Mouse (Mus musculus): ENCODE results near the gene Tamm41. TPM values are rescaled to one million over a fixed set of nuclear protein-coding genes. Genes with fewer than 3 reads are reported as not detected.

Gene Tamm41
- polyA plus RNA-seq, 1 experiment from 2014 or later = 48.5 TPM

DNA sequence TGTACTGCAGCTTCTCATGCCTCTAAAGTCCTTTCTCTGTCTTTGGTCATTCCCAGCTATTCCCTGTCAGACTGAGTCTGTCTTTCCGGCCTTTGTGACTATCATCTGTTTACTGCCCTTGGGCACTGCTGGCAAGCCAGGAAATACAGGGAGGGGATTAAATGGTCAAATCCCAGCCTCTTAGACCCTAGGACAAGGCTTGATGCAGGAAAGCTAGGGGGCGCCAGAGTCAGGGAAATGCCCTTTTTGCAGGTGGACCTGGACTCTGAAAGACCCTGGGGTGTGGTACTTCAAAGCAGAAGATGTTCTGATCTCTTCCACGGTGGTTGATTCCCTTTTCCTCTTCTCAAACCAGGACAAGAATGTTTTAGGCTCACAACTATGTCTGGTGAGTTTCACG is 11.3 kb upstream of the Tamm41 start:
- H3K9ac ChIP-seq = no peak overlapping the region
- no peaks in the 10 kb centered on the region for H3K27me3 ChIP-seq
- no peaks in the 10 kb centered on the region for H3K36me3 ChIP-seq
- H3K9me3 ChIP-seq = no peaks in the 10 kb centered on the region
- no peak overlapping the region for H3K4me3 ChIP-seq
- no peak overlapping the region for H3K27ac ChIP-seq
- 17% methylated on average over 4 of the region's 4 CpGs for WGBS
- no peaks in the 10 kb centered on the region for H3K4me1 ChIP-seq
- ATAC-seq (ENCODE audit: insufficient number of reproducible peaks, low FRiP score, low TSS enrichment, low read depth) = no peak
- H3K4me2 ChIP-seq = no peak overlapping the region

DNA sequence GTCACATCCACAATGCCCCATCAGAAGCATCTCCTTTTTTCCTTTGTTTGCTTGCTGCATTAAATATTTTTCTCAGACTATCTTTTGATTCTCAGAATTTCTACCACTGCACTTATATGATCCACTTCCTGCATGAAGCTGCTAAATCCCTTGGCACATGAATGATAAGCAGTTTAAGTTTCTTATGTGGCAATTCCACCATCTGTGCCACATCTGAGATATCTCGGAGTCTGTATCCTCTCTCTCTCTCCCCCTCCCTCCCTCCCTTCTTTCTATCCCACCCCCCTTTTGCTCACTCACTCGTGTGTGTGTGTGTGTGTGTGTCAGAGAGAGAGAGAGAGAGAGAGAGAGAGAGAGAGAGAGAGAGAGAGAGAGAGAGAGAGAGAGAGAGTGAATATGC is 10.1 kb upstream of the Tamm41 start:
- no peak overlapping the region for H3K4me2 ChIP-seq
- no peak overlapping the region for H3K27ac ChIP-seq
- no peaks in the 10 kb centered on the region for H3K36me3 ChIP-seq
- no peak overlapping the region for H3K9ac ChIP-seq
- no peak for ATAC-seq (ENCODE audit: insufficient number of reproducible peaks, low FRiP score, low TSS enrichment, low read depth)
- WGBS = 56% methylated on average over 1 of the region's 2 CpGs
- H3K4me3 ChIP-seq = no peak overlapping the region
- no peaks in the 10 kb centered on the region for H3K27me3 ChIP-seq
- no peaks in the 10 kb centered on the region for H3K9me3 ChIP-seq
- peaks cover 5% of the 10 kb centered on the region; the same call in 1 of the 2 replicates for H3K4me1 ChIP-seq

GRCm38 (mm10) chr6:115046064-115046463 is 8.4 kb upstream of the Tamm41 start:
- Histone ChIP-seq H3K4me2 (no peak overlapping the region), H3K36me3 (no peaks in the 10 kb centered on the region), H3K27ac (no peak overlapping the region), H3K4me3 (no peak overlapping the region), H3K9ac (no peak overlapping the region), H3K27me3 (no peaks in the 10 kb centered on the region), H3K4me1 (peaks cover 11% of the 10 kb centered on the region), H3K9me3 (no peaks in the 10 kb centered on the region)
- no peak for ATAC-seq (ENCODE audit: insufficient number of reproducible peaks, low FRiP score, low TSS enrichment, low read depth)
- 68% methylated on average over 1 of the region's 1 CpGs for WGBS

GRCm38 (mm10) chr6:115044709-115045108 is 7.0 kb upstream of the Tamm41 start:
- Histone ChIP-seq H3K9me3 (no peaks in the 10 kb centered on the region), H3K4me1 (peaks cover 11% of the 10 kb centered on the region), H3K36me3 (no peaks in the 10 kb centered on the region), H3K27ac (no peak overlapping the region), H3K4me3 (no peak overlapping the region), H3K4me2 (no peak overlapping the region), H3K9ac (no peak overlapping the region), H3K27me3 (no peaks in the 10 kb centered on the region)
- no peak for ATAC-seq (ENCODE audit: insufficient number of reproducible peaks, low FRiP score, low TSS enrichment, low read depth)
- 46% methylated on average over 1 of the region's 1 CpGs for WGBS

DNA sequence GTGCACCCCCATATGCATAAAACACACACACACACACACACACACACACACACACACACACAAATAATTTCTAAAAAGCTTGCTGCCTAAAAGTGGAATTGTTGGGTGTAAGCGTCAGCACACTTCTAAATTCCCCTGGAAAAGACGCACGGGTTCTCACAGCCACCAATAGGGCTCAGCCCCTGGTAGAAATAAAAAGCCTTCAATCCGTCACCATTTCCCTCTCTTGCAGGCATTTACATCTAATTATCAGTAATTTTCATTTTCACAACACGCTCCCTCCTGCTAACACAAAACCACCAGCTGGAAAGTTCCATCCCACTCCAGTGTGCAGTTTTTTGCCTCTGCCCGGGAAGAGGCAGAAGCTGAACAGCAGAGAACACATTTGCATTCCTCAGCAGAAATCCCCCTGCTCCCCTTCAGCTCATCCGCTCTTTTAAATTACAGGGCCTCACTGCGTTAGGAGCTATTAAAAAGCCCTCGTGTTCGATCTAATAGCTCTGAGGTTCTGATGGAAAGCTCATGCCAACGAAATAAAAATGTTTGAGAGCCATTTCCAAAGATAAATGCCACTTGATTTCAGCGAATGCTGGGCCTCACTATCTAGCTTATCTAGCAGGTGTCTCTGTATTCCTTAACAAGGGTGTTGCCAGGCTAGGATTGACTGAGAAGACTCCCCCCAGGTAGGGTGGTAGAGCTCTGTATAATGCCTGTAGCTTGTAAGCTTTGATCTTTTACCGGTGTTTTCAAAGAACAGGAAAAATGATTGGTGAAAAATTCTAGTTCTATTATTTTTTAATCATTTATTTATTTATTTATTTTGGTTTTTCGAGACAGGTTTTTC is 6.2 kb upstream of the Tamm41 start:
- Histone ChIP-seq H3K9me3 (no peaks in the 10 kb centered on the region), H3K4me3 (no peak overlapping the region), H3K36me3 (no peaks in the 10 kb centered on the region), H3K4me1 (peaks cover 11% of the 10 kb centered on the region), H3K4me2 (no peak overlapping the region), H3K9ac (no peak overlapping the region), H3K27ac (no peak overlapping the region), H3K27me3 (no peaks in the 10 kb centered on the region)
- no peak for ATAC-seq (ENCODE audit: insufficient number of reproducible peaks, low FRiP score, low TSS enrichment, low read depth)
- WGBS = 58% methylated on average over 14 of the region's 14 CpGs

GRCm38 (mm10) chr6:115042609-115043008 is 4.9 kb upstream of the Tamm41 start:
- Histone ChIP-seq H3K4me1 (peaks cover 11% of the 10 kb centered on the region), H3K4me2 (no peak overlapping the region), H3K9ac (no peak overlapping the region), H3K9me3 (no peaks in the 10 kb centered on the region), H3K27me3 (no peaks in the 10 kb centered on the region), H3K4me3 (no peak overlapping the region), H3K36me3 (no peaks in the 10 kb centered on the region), H3K27ac (no peak overlapping the region)
- no peak for ATAC-seq (ENCODE audit: insufficient number of reproducible peaks, low FRiP score, low TSS enrichment, low read depth)
- WGBS = 24% methylated on average over 10 of the region's 10 CpGs

- H3K4me1 ChIP-seq = peaks cover 14% of the 10 kb centered on the region
- ATAC-seq (ENCODE audit: insufficient number of reproducible peaks, low FRiP score, low TSS enrichment, low read depth) = no peak
- WGBS = 99% methylated on average over 5 of the region's 5 CpGs
- H3K36me3 ChIP-seq = peaks cover 47% of the 10 kb centered on the region
- H3K4me2 ChIP-seq = no peak overlapping the region
- no peak overlapping the region for H3K9ac ChIP-seq
- H3K27me3 ChIP-seq = no peaks in the 10 kb centered on the region
- H3K9me3 ChIP-seq = no peaks in the 10 kb centered on the region
- no peak overlapping the region for H3K4me3 ChIP-seq
- H3K27ac ChIP-seq = no peak overlapping the region
These were observed 4.2 kb downstream of the Tamm41 start for GRCm38 (mm10) chr6:115033441-115033840.

DNA sequence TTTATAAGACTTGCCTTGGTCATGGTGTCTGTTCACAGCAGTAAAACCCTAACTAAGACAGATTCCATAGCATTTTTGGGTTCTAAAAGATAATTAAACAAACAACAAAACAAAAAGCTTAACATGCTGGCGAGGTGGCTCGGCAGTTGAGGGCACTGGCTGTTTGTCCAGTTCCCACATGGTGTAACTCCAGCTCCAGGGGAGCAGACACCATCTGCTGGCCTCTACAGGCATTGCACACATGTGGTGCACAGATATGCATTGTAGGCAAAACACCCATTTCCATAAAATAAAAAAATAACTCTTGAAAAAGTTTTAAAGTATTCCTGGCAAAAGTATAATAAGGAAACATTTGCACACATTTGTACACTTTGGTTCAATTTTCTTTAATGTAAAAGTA is 7.6 kb downstream of the Tamm41 start:
- WGBS = 83% methylated on average over 2 of the region's 2 CpGs

DNA sequence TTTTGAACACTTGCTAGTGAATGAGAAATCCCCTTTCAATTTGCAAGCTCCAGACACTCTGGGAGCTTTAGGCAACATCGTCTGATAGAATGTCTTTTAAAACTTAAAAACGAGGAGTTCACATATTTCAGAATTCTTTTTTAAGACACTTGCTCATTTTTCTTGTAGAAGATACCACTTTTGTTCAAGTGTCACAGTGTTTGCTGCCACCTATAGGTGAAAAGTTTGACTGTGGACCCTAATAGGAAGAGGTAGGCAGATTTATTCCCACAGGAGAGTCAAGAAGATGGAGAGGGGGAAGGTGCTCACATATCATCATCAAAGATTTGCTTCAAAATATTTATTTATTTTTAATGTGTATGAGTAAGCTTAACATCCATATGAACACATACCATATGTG is 8.4 kb downstream of the Tamm41 start:
- Histone ChIP-seq H3K36me3 (peaks cover 68% of the 10 kb centered on the region), H3K4me1 (no peaks in the 10 kb centered on the region)

More for the DNA sequence above, 7.6 kb downstream of the Tamm41 start:
- H3K36me3 ChIP-seq = peaks cover 63% of the 10 kb centered on the region
- H3K27me3 ChIP-seq = no peaks in the 10 kb centered on the region
- H3K4me2 ChIP-seq = no peak overlapping the region
- no peaks in the 10 kb centered on the region for H3K4me1 ChIP-seq
- H3K27ac ChIP-seq = no peak overlapping the region
- no peak overlapping the region for H3K4me3 ChIP-seq
- no peak overlapping the region for H3K9ac ChIP-seq
- H3K9me3 ChIP-seq = no peaks in the 10 kb centered on the region
- no peak for ATAC-seq (ENCODE audit: insufficient number of reproducible peaks, low FRiP score, low TSS enrichment, low read depth)

GRCm38 (mm10) chr6:115027485-115027992 is 10.1 kb downstream of the Tamm41 start:
- H3K27ac ChIP-seq = 0 out of 2 replicates have a peak overlapping the region, but pooled peaks have one; percentile 4

More for the DNA sequence above, 8.4 kb downstream of the Tamm41 start:
- Histone ChIP-seq H3K4me2 (no peak overlapping the region), H3K27ac (no peak overlapping the region), H3K27me3 (no peaks in the 10 kb centered on the region), H3K9me3 (no peaks in the 10 kb centered on the region), H3K9ac (no peak overlapping the region), H3K4me3 (no peak overlapping the region)
- WGBS = 56% methylated on average over 2 of the region's 2 CpGs
- no peak for ATAC-seq (ENCODE audit: insufficient number of reproducible peaks, low FRiP score, low TSS enrichment, low read depth)

DNA sequence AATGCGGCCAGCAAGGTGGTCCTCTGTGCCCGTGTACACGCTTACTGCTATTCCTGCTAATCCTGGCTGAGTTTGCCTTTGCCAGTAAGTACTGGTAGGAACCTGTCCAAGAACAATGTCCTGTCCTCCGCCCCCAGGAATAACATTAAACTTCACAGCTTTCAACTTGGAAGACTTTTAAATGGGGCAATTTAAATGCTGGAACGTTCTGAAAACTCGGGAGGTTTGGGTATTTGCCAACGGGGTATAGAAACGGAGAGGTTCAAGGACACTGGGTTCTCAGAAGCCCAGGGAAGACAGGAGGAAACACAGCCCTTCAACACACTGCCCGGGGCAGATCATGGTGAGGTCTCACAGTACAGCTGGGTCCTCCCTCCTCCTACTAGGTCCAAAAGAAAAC is 14.8 kb downstream of the Tamm41 start:
- Histone ChIP-seq H3K9me3 (no peaks in the 10 kb centered on the region), H3K4me2 (no peak overlapping the region), H3K36me3 (peaks cover 69% of the 10 kb centered on the region), H3K9ac (no peak overlapping the region), H3K4me3 (no peak overlapping the region), H3K27ac (no peak overlapping the region), H3K4me1 (peaks cover 5% of the 10 kb centered on the region; the same call in 1 of the 2 replicates), H3K27me3 (no peaks in the 10 kb centered on the region)
- no peak for ATAC-seq (ENCODE audit: insufficient number of reproducible peaks, low FRiP score, low TSS enrichment, low read depth)
- WGBS = 63% methylated on average over 9 of the region's 9 CpGs

More at GRCm38 (mm10) chr6:115027485-115027992, 10.1 kb downstream of the Tamm41 start:
- no peak overlapping the region for H3K4me3 ChIP-seq
- no peak overlapping the region for H3K9ac ChIP-seq
- 83% methylated on average over 14 of the region's 14 CpGs for WGBS
- H3K9me3 ChIP-seq = no peaks in the 10 kb centered on the region
- H3K36me3 ChIP-seq = peaks cover 62% of the 10 kb centered on the region
- no peak for ATAC-seq (ENCODE audit: insufficient number of reproducible peaks, low FRiP score, low TSS enrichment, low read depth)
- peaks cover 5% of the 10 kb centered on the region; the same call in 1 of the 2 replicates for H3K4me1 ChIP-seq
- H3K4me2 ChIP-seq = no peak overlapping the region
- H3K27me3 ChIP-seq = no peaks in the 10 kb centered on the region

GRCm38 (mm10) chr6:115015461-115015860 is 22.2 kb downstream of the Tamm41 start:
- H3K9ac ChIP-seq = no peak overlapping the region
- no peak for ATAC-seq (ENCODE audit: insufficient number of reproducible peaks, low FRiP score, low TSS enrichment, low read depth)
- no peak overlapping the region for H3K4me3 ChIP-seq
- H3K4me2 ChIP-seq = no peak overlapping the region
- no peaks in the 10 kb centered on the region for H3K4me1 ChIP-seq
- 81% methylated on average over 13 of the region's 13 CpGs for WGBS
- H3K27ac ChIP-seq = no peak overlapping the region
- no peaks in the 10 kb centered on the region for H3K27me3 ChIP-seq
- peaks cover 65% of the 10 kb centered on the region for H3K36me3 ChIP-seq
- H3K9me3 ChIP-seq = no peaks in the 10 kb centered on the region
